Mouse (Mus musculus): ENCODE data around the gene Apom.
A peak's percentile ranks its signal among the peaks of the same experiment; 100 is the strongest.

Gene Apom

GRCm38 (mm10) chr17:35158850-35159593, 27.2 kb upstream of the Apom start:
- DNase-seq: no peak

DNA sequence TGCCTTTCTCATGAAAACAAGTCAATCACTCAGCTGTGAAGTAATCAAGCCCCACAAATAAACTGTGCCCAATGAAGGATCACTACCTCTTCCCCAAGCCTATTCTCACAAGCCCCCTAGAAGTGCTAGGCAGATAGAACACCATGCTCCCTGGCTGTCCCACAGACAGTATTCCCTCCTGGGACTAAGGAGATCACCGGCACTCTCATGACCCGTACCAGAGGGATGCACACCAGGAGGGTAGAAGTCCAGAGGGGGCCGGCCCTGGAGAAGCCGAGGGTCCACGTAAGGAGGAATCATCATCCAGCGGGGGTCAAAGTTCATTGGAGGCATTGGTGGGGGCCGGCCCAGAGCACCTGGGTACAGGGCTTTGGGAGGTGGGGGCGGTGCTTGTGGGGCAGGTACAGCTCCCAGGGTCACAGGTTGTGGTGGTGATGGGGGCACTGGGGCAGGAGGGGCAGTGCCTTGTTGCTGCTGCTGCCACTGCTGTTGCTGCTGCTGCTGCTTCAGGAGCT, 25.9 kb upstream of the Apom start:
- no peak for DNase-seq

- DNase-seq: no peak
Measured at GRCm38 (mm10) chr17:35157254-35157653, 25.4 kb upstream of the Apom start.

DNA sequence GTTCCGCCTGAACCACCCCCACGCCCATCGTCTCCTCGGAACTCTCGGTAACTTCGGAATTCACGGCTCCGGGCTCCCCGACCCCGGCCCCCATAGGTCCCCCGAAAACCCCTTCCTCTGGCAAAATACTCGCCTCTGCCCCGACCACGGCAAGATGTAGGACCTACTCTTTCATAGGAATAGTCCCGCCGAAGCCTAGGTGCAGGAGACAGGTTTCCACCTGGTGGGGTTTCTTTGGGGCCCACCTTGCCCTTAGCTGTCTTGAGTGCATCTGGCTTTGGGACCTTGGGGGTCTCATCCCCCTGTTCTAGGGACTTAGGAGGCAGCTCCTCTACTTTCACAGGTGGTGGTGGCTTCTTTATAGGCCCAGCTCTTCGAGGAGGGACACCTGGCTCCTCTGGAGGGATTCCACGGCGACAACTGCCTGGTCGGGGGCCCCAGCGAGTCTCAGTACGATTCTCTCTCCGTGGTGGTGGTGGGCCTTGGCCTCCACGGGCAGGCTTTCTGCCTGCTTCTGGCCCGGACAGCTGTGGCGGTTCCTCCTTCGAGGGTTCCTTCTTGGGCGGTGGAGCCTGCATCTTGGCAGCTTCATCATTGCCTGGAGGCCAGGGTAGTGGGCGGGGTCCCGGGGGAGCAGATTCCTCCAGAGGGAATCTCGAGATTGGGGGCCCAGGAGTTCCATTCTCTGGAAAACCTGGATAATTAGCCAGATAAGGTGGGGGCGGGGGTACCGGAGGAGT, 24.8 kb upstream of the Apom start:
- DNase-seq: no peak

DNA sequence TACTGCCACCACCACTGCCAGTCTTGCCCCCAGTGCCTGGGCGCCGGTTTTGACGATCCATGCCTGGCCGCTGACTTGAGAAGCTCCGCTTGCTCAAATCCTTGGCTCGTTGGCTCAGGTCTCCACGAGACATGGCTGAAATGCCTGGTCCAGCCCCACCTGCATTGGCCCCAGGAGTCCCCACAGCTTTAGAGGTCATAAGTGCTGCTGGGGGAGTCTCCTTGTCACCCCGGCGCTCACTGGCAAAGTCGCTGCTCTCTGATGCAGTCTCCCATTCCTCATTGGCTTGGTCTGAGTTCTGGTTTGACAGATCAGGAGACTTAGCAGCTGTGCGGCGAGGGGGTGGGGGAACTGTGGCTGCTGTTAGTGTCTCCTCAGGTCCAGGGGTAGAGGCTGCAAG, 23.6 kb upstream of the Apom start:
- DNase-seq: no peak

- DNase-seq: no peak
Measured at GRCm38 (mm10) chr17:35154616-35155015, 22.8 kb upstream of the Apom start.

GRCm38 (mm10) chr17:35153931-35154330, 22.1 kb upstream of the Apom start:
- no peak for DNase-seq

GRCm38 (mm10) chr17:35153077-35153476, 21.2 kb upstream of the Apom start:
- no peak for DNase-seq

GRCm38 (mm10) chr17:35152121-35152520, 20.3 kb upstream of the Apom start:
- no peak for DNase-seq

GRCm38 (mm10) chr17:35147922-35148639, 16.2 kb upstream of the Apom start:
- no peak for DNase-seq

DNA sequence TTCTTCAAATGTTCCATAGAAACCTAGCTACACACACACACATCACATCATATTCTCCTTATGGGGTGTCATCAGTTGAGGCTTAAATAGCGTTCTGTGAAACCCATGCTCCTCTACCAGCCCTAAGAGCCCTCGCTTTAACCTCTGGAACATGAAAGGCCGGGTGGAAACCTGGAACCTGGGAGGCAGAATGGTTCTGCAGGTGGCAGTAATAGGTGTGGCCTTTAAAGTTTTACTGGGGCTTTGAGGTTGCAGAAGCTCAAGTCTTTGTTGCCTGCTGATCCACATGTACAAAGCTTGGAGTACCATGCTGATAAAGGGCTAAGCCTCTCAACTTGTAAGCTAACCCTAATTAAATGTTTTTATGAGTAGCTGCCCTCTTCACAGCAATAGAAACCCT, 15.5 kb upstream of the Apom start:
- DNase-seq: no peak

DNA sequence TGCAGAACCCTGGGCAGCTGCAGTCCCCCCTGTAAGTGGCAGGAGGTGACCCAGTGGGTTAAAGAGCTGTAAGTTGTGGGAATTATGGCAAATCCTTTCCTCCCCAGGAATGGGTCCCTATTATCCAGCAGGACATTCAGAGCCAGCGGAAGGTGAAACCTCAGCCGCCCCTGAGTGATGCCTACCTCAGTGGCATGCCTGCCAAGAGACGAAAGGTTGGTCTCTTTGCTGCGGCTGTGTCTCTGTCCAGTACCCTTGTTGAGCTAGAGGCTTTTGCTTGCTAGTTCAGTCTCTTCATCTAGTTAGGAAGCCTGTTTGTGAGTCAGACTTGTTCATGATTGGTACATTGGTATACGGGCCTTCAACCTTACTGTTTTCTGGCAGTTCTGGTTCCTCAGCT, 14.3 kb upstream of the Apom start:
- no peak for DNase-seq

DNA sequence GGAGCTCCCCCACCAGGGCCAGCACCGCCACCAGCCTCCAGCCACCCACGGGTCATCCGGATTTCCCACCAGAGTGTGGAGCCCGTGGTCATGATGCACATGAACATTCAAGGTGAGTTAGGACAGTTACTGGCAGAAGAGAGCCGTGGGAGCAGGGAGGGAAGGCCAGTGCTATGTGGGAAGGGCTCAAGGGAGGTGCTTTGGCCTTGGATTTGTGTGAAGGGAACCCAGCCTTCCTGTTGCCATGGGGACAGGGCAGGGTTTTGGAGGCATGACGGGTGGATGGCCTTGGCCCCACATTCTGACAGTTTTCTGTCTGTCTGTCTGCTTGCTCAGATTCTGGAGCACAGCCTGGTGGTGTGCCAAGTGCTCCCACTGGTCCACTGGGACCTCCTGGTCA, 10.1 kb upstream of the Apom start:
- no peak for DNase-seq

- DNase-seq: no peak
Measured at GRCm38 (mm10) chr17:35140490-35140996, 8.7 kb upstream of the Apom start.

DNA sequence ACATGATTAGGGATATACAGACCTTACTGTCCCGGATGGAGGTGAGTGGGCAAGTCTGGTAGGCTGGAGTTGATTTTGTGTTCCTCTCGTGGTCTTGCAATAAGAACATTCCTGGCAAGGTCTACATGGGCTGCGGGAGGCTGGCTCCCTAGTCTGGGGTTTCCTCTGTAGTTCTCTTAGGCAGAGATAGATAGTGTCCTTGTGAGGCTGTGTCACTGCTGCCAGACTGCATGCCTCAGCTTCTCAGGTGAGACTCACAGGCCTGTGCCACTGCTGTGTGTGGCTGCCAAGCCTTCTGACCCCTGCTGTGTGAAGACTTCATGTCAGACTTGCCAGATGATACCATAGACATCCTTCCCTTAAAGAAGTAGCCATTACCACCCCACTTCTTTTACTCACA, 7.4 kb upstream of the Apom start:
- DNase-seq: no peak

DNA sequence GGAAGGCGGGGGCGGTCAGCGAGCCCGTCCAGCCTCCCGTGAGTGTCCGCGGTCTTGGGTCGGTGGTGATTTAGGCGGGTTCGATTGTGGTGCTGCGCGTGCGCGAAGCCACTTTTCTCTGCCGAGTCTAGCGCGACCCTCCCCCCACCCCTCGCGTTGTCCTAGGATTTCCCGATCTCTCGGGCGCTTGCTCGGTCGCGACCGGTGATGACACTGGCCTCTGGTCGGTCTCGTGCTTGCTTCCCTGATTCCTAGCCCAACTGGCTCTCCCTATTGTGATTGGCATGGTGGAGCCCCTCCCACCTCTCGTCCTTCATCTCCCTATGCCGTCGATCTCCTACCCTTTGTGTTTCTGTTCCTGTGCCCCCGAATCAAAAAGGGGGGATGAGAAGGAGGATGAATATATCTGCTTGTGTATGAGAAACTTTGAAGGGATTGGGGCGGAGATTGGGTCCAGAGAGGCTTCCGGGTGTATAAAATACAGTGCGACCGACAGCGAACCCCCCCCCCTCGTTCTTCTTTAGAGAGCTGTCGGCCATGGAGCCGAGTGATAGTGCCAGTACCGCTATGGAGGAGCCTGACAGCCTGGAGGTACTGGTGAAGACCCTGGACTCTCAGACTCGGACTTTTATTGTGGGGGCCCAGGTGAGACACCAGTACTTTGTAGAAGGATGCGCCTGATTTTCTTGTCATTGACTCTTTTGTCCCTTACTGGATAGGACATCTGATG, 3.9 kb upstream of the Apom start:
- DNase-seq: no peak

DNA sequence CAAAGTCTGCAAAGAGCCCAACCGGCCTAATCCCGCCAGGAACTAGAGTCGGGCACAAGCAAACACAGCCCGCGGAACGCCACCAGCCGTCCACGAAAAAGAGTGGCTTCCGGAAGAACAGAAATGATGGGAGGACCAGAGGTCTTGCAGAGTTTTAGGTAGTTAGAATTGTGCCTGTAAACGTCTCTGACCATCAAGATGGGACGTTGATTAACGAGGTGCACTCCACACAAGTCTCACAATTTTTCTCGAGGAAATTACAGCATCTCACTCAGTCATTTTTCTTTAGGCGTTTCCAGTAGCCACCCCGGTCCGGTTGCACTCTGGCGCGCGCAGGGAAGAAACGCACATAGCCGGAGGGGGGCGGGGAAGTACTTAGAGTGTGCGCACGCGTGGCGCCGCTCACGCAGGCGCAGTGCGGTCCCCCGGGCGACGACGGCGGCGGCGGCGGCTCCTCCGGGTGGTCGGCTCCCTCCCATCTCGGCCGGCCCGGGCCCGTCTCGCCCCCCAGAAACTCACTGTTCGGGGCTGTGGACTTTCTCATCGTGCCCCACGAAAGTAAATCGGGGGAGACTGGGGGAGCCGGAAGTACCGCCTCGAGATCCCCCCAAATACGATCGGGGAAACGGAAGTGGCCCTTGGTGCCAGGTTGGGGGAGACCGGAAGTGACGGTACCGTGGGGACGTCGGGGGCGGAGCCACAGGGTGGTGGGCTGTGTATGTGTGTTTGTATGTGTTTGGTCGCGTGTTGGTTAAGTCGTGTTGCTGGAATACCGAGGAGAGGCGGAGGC, 3.1 kb upstream of the Apom start, which contains the start of gene Bag6:
Gene Bag6, plus strand, starts transcription at position 378 of the 790 bp plus-strand sequence.
- peak; percentile 95 for DNase-seq

GRCm38 (mm10) chr17:35133517-35133916, 1.7 kb upstream of the Apom start:
- no peak for DNase-seq

GRCm38 (mm10) chr17:35132174-35132560, 317 bp upstream of the Apom start:
- no peak for DNase-seq

DNA sequence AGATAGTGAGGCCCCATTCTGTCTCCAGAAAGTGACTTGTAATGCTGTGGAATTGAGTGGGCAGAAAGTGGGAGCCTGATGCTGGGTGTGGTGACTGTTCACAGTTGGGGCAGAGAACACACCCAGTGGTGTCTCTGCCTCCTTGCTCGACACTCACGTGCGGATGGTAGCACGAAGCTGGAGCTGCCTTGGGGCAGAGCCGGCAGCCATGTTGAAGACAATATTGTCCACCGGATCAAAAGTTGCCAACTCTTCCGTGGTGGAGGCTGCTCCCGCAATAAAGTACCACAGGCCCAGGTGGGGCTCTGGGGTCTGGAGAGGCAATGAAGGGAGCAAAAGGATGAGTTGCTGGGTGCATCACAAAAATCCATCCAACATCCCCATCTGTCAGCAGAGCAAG, 812 bp downstream of the Apom start:
- DNase-seq: no peak

GRCm38 (mm10) chr17:35128996-35129395, 2.9 kb downstream of the Apom start:
- DNase-seq: no peak

- no peak for DNase-seq
Measured at GRCm38 (mm10) chr17:35127017-35127416, 4.8 kb downstream of the Apom start.

Measured in right cerebral cortex, postnatal 25 days (tissue).